Mouse (Mus musculus): ENCODE results near the gene Tex9. TPM values are rescaled to one million over a fixed set of nuclear protein-coding genes. Genes with fewer than 3 reads are reported as not detected.

The Tex9 gene
- 13.3 TPM for polyA plus RNA-seq (2017; shearing (Covaris generic))

DNA sequence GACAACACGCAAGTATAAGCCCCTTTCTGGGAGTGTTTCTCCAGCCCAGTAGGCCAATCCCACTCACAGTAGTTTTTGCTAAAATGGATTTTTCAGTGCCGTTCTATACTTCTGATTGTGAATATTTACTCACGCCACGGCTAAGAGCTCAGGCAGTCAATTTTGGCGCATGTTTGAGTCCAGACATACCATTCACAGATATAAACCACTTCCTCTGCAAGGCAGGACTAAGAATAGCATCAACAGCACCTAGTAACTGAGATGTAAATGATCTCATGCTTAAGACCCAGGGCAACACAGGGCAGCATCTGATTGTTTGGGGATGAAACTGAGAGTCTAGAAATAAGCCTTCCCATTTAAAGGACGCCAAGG lies at the start of gene Tex9:
TSS of gene Tex9 (minus strand) at position 19 of the 372 bp plus-strand sequence.

DNA sequence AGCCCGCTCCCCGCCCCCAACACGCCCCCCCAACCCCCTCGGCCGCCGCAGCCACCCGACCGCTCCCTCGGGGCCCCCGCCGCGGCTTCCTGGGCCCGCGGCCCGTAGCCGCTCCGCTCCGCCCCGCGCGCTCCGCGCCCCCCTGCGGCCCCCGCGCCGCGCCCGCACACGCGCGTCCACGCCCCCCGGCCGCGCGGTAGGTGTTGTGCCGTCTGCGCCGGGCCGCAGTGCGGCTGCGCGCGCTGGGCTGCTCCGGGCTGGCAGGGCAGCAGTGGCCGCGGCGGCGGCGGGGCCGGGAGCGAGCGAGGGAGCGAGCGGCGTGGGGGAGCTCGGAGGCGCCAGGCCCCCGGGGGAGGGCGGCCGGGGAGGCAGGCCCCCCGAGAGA lies 40.0 kb upstream of the Tex9 start, which contains the start of gene Rfx7:
TSS of gene Rfx7 (plus strand) at position 245 of the 385 bp plus-strand sequence.

DNA sequence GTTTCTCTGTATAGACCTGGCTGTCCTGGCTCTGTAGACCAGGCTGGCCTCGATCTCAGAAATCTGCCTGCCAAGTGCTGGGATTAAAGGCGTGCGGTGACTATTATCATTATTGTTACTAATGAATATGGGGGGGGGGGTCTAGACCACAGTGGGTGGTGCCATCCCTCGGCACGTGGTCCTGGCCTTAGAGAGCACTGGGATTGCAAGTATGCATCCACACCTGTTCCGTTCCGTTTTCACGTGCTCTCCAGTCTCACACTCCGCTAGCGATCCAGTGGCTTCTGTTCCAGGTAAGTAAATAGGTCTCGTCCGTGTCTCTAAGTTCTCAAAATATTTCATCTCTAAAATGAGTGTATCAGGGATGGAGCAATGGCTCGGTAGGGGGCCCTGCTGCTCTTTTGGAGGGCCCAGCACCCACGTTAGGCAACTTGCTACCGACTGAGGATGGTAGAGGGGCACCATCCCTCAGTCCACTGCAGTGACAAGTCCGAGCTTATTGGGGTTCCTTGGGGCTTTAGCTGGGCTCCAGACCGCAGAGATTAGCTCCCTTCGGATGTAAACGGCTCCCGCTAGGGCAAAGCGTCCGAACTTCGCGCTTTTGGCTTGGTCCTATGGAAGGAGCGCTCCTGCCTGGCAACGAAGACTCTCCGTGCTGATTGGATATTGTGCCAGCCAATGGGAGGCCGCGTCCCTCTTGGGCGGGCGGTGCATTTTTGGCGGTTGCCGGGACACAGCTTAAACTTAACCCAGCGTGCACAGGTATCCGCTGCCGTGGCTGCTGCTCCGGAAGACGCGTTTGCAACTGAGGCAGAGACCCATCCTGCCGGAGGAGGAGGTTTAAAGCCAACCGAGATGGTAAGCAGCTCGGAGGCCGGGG lies 54.0 kb downstream of the Tex9 start, which contains the start of gene Mns1:
TSS of gene Mns1 (plus strand) at position 190 of the 880 bp plus-strand sequence.

Other genes starting within 250 kb of the Tex9 start
- 76.4 TPM for gene Zfp280d, start 217.4 kb downstream of the Tex9 start, polyA plus RNA-seq (2017; shearing (Covaris generic))
- 13.7 TPM for gene Mns1, start 54.2 kb downstream of the Tex9 start, polyA plus RNA-seq (2017; shearing (Covaris generic))
- gene Rfx7, start 40.0 kb upstream of the Tex9 start, polyA plus RNA-seq (2017; shearing (Covaris generic)): 15.4 TPM
- gene Nedd4, start 170.1 kb upstream of the Tex9 start, polyA plus RNA-seq (2017; shearing (Covaris generic)): 4.1 TPM